Mouse (Mus musculus): ENCODE results near the gene Il20rb. TPM values are rescaled to one million over a fixed set of nuclear protein-coding genes. Genes with fewer than 3 reads are reported as not detected.

Il20rb gene
- total and polyA plus RNA-seq, 2 experiments from 2014 or later, result 2.3 to 2.4 TPM

DNA sequence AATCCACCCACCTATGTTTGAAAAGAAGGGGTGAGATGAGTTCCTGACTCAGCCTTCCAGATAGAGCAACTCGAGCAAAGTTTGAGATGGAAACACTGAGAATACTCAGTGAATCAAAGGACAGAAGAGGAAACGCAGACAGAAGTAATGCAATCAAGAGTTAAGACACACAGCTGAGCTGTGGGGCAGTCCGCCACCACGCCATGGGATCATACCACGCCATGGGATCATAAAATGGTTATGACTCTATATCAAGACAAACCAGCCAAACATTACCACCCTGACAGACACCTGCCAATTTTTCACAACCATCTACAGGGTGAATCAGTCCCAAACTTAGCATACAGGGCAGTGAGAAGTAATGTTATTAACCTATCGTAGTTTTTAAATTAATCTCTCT lies 2.4 kb upstream of the Il20rb start:
- no peak for DNase-seq (ENCODE audit: low spot score)
- WGBS, result 94% methylated on average over 6 of the region's 6 CpGs

DNA sequence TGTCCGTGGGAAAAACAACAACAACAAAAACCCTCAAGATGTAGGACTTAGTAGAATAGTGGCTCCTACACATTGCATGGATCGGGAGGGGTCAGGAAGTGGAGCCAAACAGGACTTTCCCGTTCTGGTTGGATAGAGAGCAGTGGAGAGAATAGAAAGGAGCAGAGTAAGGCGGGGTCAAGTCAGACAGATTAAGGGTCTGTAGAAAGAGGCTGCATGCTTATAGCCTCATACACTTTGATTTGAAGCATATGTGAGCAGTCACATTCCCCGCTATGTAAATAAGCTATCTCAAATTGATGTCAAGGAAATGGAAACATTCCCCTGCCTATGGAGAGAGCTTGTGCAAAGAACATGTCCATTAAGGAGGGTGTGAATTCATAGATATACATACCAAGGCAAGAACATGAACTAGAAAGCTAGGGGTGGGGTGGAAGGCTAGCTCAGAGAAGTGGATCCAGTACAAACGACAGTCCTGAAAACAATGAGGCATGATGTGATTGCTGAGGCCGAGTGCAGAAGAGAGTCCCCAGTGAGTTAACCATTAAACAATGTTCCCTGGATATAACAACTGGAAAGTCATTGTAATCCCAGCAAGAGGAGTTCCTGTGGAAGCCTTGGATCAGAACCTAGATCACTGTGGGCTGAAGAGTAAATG lies 1.6 kb upstream of the Il20rb start:
- Histone ChIP-seq H3K4me3 (ENCODE audit: low read length) (no peak overlapping the region), H3K9ac (replicated peaks; ENCODE audit: low read length) (no peak overlapping the region), H3K36me3 (ENCODE audit: insufficient read depth, low read length) (no peaks in the 10 kb centered on the region), H3K27me3 (ENCODE audit: insufficient read depth, low read length) (no peaks in the 10 kb centered on the region), H3K27ac (no peak overlapping the region), H3K4me1 (ENCODE audit: insufficient read depth, low read length) (no peaks in the 10 kb centered on the region), H3K4me2 (ENCODE audit: low read depth, low read length) (no peak overlapping the region), H3K9me3 (ENCODE audit: low read length) (no peaks in the 10 kb centered on the region)
- 70% methylated on average over 7 of the region's 7 CpGs for WGBS
- ATAC-seq, result no peak
- no peak for DNase-seq (ENCODE audit: low spot score)
- TF ChIP-seq CTCF (IDR thresholded peaks at IDR 0.05; ENCODE audit: low read depth), result no peak

More for the DNA sequence above, 2.4 kb upstream of the Il20rb start:
- Histone ChIP-seq H3K9me3 (ENCODE audit: low read length) (no peaks in the 10 kb centered on the region), H3K9ac (replicated peaks; ENCODE audit: low read length) (no peak overlapping the region), H3K4me2 (ENCODE audit: low read depth, low read length) (no peak overlapping the region), H3K36me3 (ENCODE audit: insufficient read depth, low read length) (no peaks in the 10 kb centered on the region), H3K4me3 (ENCODE audit: low read length) (no peak overlapping the region), H3K4me1 (ENCODE audit: insufficient read depth, low read length) (no peaks in the 10 kb centered on the region), H3K27me3 (ENCODE audit: insufficient read depth, low read length) (no peaks in the 10 kb centered on the region), H3K27ac (no peak overlapping the region)
- no peak for ATAC-seq
- no peak for TF ChIP-seq CTCF (IDR thresholded peaks at IDR 0.05; ENCODE audit: low read depth)

GRCm38 (mm10) chr9:100483318-100483717 lies 3.3 kb downstream of the Il20rb start:
- Histone ChIP-seq H3K9me3 (ENCODE audit: low read length) (no peaks in the 10 kb centered on the region), H3K4me1 (ENCODE audit: insufficient read depth, low read length) (no peaks in the 10 kb centered on the region), H3K4me2 (ENCODE audit: low read depth, low read length) (no peak overlapping the region), H3K4me3 (ENCODE audit: low read length) (no peak overlapping the region), H3K36me3 (ENCODE audit: insufficient read depth, low read length) (no peaks in the 10 kb centered on the region), H3K27me3 (ENCODE audit: insufficient read depth, low read length) (no peaks in the 10 kb centered on the region), H3K9ac (replicated peaks; ENCODE audit: low read length) (no peak overlapping the region), H3K27ac (no peak overlapping the region)
- no peak for DNase-seq (ENCODE audit: low spot score)
- 94% methylated on average over 5 of the region's 5 CpGs for WGBS
- ATAC-seq, result no peak
- TF ChIP-seq CTCF (IDR thresholded peaks at IDR 0.05; ENCODE audit: low read depth), result no peak

DNA sequence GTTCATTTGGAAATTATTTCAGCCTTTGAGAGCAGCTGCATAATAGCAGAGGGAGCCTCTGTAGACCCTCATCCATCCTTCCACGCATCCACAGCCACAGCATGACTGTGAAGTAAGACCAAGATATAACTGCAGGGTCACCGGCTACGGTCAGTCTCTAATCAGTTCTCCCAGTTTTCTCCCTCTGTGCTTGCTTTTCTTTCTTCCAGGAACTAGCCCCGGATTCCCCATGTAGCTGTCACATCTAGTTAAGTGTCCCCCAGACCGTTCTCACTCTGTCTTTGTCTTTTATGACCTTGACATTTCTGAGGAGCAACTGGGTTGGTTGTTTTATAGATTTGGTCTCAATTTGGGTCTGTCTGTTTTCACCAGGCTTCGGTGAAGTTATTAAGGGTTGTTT lies 5.0 kb downstream of the Il20rb start:
- Histone ChIP-seq H3K27me3 (ENCODE audit: insufficient read depth, low read length) (no peaks in the 10 kb centered on the region), H3K9me3 (ENCODE audit: low read length) (no peaks in the 10 kb centered on the region), H3K36me3 (ENCODE audit: insufficient read depth, low read length) (no peaks in the 10 kb centered on the region), H3K4me1 (ENCODE audit: insufficient read depth, low read length) (no peaks in the 10 kb centered on the region), H3K27ac (no peak overlapping the region), H3K4me2 (ENCODE audit: low read depth, low read length) (no peak overlapping the region), H3K9ac (replicated peaks; ENCODE audit: low read length) (no peak overlapping the region), H3K4me3 (ENCODE audit: low read length) (no peak overlapping the region)
- DNase-seq (ENCODE audit: low spot score), result peak; percentile 24
- TF ChIP-seq CTCF (IDR thresholded peaks at IDR 0.05; ENCODE audit: low read depth), result no peak
- no peak for ATAC-seq
- 67% methylated on average over 6 of the region's 6 CpGs for WGBS

GRCm38 (mm10) chr9:100474056-100474455 lies 12.5 kb downstream of the Il20rb start:
- Histone ChIP-seq H3K36me3 (ENCODE audit: insufficient read depth, low read length) (no peaks in the 10 kb centered on the region), H3K27me3 (ENCODE audit: insufficient read depth, low read length) (no peaks in the 10 kb centered on the region), H3K4me1 (ENCODE audit: insufficient read depth, low read length) (no peaks in the 10 kb centered on the region), H3K9me3 (ENCODE audit: low read length) (no peaks in the 10 kb centered on the region), H3K27ac (no peak overlapping the region), H3K4me3 (ENCODE audit: low read length) (no peak overlapping the region), H3K4me2 (ENCODE audit: low read depth, low read length) (no peak overlapping the region), H3K9ac (replicated peaks; ENCODE audit: low read length) (no peak overlapping the region)
- ATAC-seq (no peak), DNase-seq (ENCODE audit: low spot score) (no peak)
- no peak for TF ChIP-seq CTCF (IDR thresholded peaks at IDR 0.05; ENCODE audit: low read depth)
- 98% methylated on average over 1 of the region's 1 CpGs for WGBS

- ATAC-seq, result no peak
- no peaks in the 10 kb centered on the region for H3K36me3 ChIP-seq (ENCODE audit: insufficient read depth, low read length)
- H3K27me3 ChIP-seq (ENCODE audit: insufficient read depth, low read length), result no peaks in the 10 kb centered on the region
- TF ChIP-seq CTCF (IDR thresholded peaks at IDR 0.05; ENCODE audit: low read depth), result no peak
- H3K4me1 ChIP-seq (ENCODE audit: insufficient read depth, low read length), result no peaks in the 10 kb centered on the region
- H3K9ac ChIP-seq (replicated peaks; ENCODE audit: low read length), result no peak overlapping the region
- H3K9me3 ChIP-seq (ENCODE audit: low read length), result no peaks in the 10 kb centered on the region
- WGBS, result 89% methylated on average over 6 of the region's 6 CpGs
- no peak for DNase-seq (ENCODE audit: low spot score)
- no peak overlapping the region for H3K4me2 ChIP-seq (ENCODE audit: low read depth, low read length)
- H3K27ac ChIP-seq, result no peak overlapping the region
- no peak overlapping the region for H3K4me3 ChIP-seq (ENCODE audit: low read length)
Measured at GRCm38 (mm10) chr9:100473361-100473760, 13.2 kb downstream of the Il20rb start.

GRCm38 (mm10) chr9:100472931-100473330 lies 13.7 kb downstream of the Il20rb start:
- H3K4me3 ChIP-seq (ENCODE audit: low read length), result no peak overlapping the region
- no peaks in the 10 kb centered on the region for H3K36me3 ChIP-seq (ENCODE audit: insufficient read depth, low read length)
- TF ChIP-seq CTCF (IDR thresholded peaks at IDR 0.05; ENCODE audit: low read depth), result no peak
- H3K9ac ChIP-seq (replicated peaks; ENCODE audit: low read length), result no peak overlapping the region
- no peaks in the 10 kb centered on the region for H3K9me3 ChIP-seq (ENCODE audit: low read length)
- H3K4me1 ChIP-seq (ENCODE audit: insufficient read depth, low read length), result no peaks in the 10 kb centered on the region
- WGBS, result 97% methylated on average over 8 of the region's 8 CpGs
- DNase-seq (ENCODE audit: low spot score), result no peak
- H3K27me3 ChIP-seq (ENCODE audit: insufficient read depth, low read length), result no peaks in the 10 kb centered on the region
- no peak overlapping the region for H3K4me2 ChIP-seq (ENCODE audit: low read depth, low read length)
- H3K27ac ChIP-seq, result no peak overlapping the region
- ATAC-seq, result no peak
